Mouse (Mus musculus) Patski (cell line): ENCODE data around the gene Chp1. TPM values are rescaled to one million over a fixed set of nuclear protein-coding genes. Genes with fewer than 3 reads are reported as not detected.
"Not testable (repeated sequence)": the region's sequence is repeated elsewhere in the genome, so short reads cannot be mapped to it uniquely, and the experiment has no call there.

Source experiments
- ATAC-seq: fragments of 100-300 bp; one replicate; pipeline ENCODE4 v1.8.0; 2021
- CTCF ChIA-PET: fragments of 350-600 bp; sonication (Branson Sonifier 250); formaldehyde crosslinking; loops from one replicate; lab custom pipeline; 2022; ENCODE audit warnings: inconsistent platforms; lab: Charles Lee
- POLR2A ChIA-PET: fragments of 350-600 bp; sonication (Branson Sonifier 250); formaldehyde crosslinking; loops from one replicate; lab custom pipeline; 2022; ENCODE audit warnings: antibody characterized with exemption, inconsistent platforms; lab: Charles Lee
- DNase-seq: peaks from one replicate; pipeline ENCODE4 v3.0.0-alpha.2; 2011; ENCODE audit warnings: low read depth, low spot score
- H3K27me3 ChIP-seq: fragments of 371-371 bp; one replicate; pipeline ENCODE4 v1.5.1; 2021
- CTCF ChIP-seq: fragments of 100-300 bp; IDR thresholded peaks from one replicate; pipeline ENCODE4 v1.5.1; 2021
- in situ Hi-C: fragments of 300-500 bp; cut with MboI; formaldehyde crosslinking; loops from 3 replicates; pipeline ENCODE4 v1.11.1; 2018; ENCODE audit warnings: low pct_unique_long_range_greater_than_20kb, mixed read lengths
- polyA plus RNA-seq: library from polyadenylated mRNA; unstranded; gene quantifications from one replicate; pipeline ENCODE4 v1.2.3, GENCODE M21; 2021

Chp1 gene
- polyA plus RNA-seq, 1 experiment from 2014 or later = 114 TPM

DNA sequence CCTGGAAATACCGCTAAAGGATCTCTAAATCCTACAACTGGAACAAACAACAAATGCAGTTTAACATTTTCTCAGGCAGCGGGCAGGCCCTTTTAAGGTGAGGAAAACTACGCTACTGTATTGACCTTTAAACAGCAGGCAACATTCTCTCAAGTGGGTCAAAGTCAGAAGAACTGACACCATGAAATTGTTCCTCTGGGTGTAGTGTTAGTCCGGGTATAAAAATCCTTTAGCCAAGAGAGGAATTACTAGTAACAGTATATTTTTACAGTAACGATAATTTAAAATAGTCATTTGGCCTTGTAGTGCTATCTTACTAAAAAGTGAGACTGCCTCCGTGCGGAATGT is 46.2 kb downstream of the Chp1 start:
- ChIA-PET CTCF (interaction anchor here (1.0 to 3.1 kb wide), 3 partner anchors 45 to 52 kb away, joined by 3 to 11 read pairs (median 3); no protein-coding TSS in a partner anchor), POLR2A (interaction anchor here (3.2 kb wide), 1 partner anchor 46 kb away, joined by 15 read pairs; the partner anchor contains the start of genes Chp1 and Exd1)
- DNase-seq (no peak), ATAC-seq (no peak)
- in situ Hi-C loops = no loop called here
- no peaks in the 10 kb centered on the region for H3K27me3 ChIP-seq
- no peak for TF ChIP-seq CTCF

DNA sequence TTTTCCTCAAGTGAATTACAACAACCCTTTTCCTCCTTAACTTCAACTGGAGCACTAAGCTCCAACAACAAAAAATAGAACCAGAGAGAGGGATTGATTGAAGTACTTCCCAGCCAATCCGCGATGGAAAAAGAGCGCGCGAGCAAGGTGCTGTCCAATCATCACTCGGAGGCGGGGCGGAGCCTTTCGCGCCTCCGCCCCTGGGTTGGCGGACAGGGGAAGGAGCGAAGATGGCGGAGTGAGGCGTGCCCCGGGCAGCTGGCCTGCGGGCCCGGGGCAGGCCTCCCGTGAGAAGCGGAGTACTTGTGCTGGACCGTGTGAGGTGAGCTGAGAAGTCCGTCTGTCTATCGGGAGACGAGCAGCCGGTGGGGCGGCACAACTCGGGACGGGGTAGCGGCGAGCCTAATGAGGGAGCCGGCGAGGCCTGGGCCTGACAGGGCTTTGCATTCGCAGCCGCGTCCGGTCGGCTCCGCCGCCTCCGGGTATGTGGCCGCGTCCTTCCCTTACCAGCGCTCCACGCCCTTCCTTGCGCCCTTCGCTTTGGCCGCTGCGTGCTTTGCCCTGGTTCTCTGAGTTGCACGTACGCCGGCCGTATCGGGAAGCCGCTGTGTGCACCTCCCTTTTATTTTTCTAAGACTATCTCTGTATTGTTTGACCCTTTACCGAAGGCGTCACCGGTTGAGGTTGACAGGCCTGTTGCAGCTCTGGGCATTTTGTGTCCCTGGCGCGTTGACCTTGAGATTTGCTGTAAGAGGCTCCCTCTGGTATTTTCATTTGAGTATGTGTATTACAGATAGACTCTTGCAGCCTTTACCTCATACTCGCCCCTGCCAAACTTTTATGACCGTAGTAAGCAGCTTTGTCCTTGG is 46.9 kb downstream of the Chp1 start:
- in situ Hi-C loops = no loop called here
- CTCF ChIA-PET = interaction anchor here (1.0 to 3.1 kb wide), 4 partner anchors 45 to 53 kb away, joined by 3 to 11 read pairs (median 4); no protein-coding TSS in a partner anchor
- DNase-seq = peak; percentile 99
- peak; percentile 83 for ATAC-seq
- TF ChIP-seq CTCF = no peak
- POLR2A ChIA-PET = interaction anchor here (0.7 to 3.2 kb wide), 3 partner anchors 16 to 279 kb away, joined by 3 to 15 read pairs (median 3); partner anchors contain the start of genes Chp1 and Exd1
- no peaks in the 10 kb centered on the region for H3K27me3 ChIP-seq

DNA sequence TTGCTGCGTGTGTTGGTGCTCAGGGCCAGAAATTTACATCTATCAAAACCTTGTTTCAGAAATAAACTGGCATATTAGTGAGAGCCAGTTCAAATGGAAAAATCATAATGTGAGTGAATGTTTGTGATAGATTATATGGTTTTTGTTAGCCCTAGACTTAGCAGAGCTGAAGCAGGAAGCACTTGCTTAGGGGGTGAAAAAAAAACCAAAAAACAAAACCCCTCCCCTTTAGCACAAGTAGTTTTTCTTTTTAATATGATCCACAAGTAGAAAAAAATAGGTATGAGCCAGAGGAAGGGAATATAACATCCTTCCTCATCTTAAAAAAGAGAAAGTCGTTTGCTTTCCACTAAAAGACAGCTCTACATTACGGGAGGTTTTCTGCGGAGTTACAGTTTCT is 47.8 kb downstream of the Chp1 start:
- DNase-seq = no peak
- ATAC-seq = no peak
- in situ Hi-C loops = no loop called here
- ChIA-PET CTCF (interaction anchor here (1.0 to 3.1 kb wide), 3 partner anchors 49 to 71 kb away, joined by 3 to 11 read pairs (median 5); no protein-coding TSS in a partner anchor), POLR2A (interaction anchor here (0.7 to 3.2 kb wide), 3 partner anchors 15 to 280 kb away, joined by 3 to 15 read pairs (median 3); partner anchors contain the start of genes Chp1 and Exd1)
- no peaks in the 10 kb centered on the region for H3K27me3 ChIP-seq
- no peak for TF ChIP-seq CTCF

DNA sequence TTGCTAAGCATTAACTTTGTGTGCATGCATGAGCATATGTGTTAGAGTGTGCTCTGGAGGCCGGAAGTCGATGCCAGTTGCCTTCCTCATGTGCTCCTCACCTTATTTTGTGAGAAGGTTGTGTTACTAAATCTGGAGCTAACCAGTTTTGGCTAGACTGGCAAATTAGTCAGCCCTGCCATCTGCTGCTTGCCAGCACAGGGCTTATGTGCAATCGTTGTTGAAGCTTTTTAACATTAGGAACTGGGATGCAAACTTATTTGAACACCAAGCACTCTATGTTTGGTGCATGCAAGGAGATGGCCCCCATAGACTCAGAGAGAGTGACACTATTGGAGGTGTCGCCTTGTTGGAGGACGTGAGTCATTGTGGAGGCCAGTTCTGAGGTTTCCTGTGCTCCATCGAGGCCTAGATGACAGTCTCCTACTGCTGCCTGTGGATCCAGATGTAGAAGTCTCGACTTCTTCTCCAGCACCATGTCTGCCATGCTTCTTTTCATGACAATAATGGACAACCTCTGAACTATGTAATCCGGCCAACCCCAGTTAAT is 49.4 kb downstream of the Chp1 start:
- no peak for TF ChIP-seq CTCF
- no peaks in the 10 kb centered on the region for H3K27me3 ChIP-seq
- DNase-seq = no peak
- in situ Hi-C loops = no loop called here
- no peak for ATAC-seq
- ChIA-PET POLR2A (no interaction called here), CTCF (no interaction called here)

DNA sequence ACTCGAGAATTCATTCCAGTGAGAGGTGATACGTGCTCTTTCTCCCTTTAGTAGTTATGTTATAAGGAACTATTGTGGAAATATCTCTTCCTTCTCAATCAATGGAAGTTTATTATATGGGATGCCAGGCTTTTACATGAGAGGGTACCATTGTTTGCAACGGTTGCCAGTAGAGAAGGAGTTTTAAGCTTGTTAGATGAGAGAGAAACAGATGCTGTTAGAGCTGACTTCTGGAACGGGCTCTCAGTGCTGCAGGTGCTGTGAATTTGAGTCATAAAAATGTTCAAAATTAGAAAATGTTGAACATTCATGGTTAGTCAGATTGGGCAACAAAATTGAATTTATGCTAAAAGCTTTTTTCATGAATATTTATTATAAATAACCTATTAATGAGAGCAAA is 53.5 kb downstream of the Chp1 start:
- TF ChIP-seq CTCF = no peak
- ChIA-PET CTCF (no interaction called here), POLR2A (no interaction called here)
- DNase-seq (no peak), ATAC-seq (no peak)
- no peaks in the 10 kb centered on the region for H3K27me3 ChIP-seq
- in situ Hi-C loops = no loop called here

DNA sequence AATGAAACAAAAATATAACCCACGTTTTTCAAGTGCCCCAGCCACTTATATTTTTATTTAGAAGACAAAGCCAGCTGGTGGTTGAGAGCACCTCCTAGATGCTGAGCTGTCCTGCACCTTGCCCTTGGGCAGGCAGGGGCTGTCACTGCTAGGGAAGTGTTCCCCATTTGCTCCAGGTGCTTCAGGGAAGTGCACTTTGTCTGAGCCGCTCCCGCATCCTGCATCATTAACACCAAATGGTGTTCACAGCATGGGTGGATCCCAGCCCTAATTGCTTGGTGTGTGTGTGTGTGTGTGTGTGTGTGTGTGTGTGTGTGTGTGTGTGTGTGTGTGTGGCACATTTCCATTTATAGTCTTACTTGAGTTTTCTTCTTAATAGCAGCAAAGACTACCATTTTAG is 54.1 kb downstream of the Chp1 start:
- H3K27me3 ChIP-seq, CTCF ChIA-PET, ATAC-seq, DNase-seq, in situ Hi-C loops: not testable (repeated sequence)
- POLR2A ChIA-PET = interaction anchor here (0.6 kb wide), 1 partner anchor 79 kb away, joined by 3 read pairs; no protein-coding TSS in a partner anchor

DNA sequence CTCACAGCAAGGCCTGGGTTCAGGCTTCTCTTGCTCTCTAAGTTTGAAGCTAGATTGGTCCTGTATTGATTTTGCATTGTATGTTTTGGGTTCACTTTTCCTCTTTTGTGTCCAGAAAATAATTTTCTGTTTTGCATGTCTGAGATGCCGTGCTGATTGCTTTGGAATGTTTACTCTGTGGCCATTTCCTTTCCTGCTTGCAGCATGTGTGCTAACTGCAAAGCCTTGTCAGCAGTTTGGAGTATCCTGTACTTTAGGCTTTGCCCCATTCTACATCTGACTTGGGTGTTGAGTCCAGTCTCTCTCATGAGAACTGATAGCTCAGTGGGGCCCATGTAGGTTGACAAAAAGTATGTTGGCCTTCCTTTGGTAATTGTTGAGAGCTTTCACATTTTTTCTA is 55.0 kb downstream of the Chp1 start:
- no peaks in the 10 kb centered on the region for H3K27me3 ChIP-seq
- no peak for ATAC-seq
- POLR2A ChIA-PET = interaction anchor here (0.6 kb wide), 1 partner anchor 79 kb away, joined by 3 read pairs; no protein-coding TSS in a partner anchor
- CTCF ChIA-PET = no interaction called here
- in situ Hi-C loops = no loop called here
- no peak for DNase-seq
- no peak for TF ChIP-seq CTCF

DNA sequence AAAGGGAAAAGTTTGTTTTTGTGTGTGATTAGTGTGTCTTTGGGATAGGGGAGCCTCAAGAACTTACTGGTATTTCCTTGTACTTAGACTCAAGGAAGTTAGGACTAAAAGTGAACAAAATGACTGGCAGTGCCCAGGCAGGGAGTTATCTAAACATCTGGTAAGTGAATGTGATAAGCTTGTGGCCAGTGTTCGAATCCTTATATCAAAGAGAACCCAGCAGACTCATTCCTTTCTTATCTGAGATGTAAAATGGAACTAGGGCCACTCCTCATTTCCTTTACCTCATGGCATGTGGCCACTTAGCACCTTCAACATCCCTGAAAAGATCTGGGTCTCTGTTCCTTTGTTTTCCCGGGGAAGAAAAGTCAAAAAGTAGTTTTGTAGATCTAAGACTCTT is 56.4 kb downstream of the Chp1 start:
- in situ Hi-C loops = no loop called here

DNA sequence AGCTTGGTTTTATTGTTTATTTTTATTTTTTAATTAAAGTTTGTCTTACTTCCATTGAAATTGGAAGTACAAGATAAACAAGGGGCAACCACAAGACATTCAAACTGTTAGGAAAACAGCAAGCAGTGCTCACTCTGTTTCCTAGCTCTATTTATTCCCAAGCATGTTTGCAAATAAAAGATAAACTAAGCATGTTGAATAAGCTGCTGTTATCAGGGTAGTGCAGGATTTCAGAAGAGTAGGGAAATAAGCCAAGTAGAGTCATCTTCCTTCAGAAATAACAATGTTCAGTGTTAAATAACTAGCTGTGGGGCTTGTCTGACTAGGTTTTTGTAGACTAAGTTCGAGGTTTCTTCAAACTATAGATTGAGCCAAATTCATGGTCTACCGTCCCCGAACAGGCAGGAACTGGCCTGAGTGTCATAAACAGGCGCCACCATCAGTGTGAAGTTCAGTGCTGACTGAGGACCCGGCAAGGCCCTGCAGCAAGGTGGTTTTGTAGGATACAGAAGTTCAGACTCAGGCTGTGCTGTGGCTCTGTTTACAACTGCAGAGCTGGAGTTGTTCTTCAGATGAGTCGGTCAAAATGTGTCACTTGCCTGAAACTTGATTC is 58.0 kb downstream of the Chp1 start:
- in situ Hi-C loops = no loop called here
- ATAC-seq = no peak
- ChIA-PET POLR2A (interaction anchor here (1.1 kb wide), 1 partner anchor 30 kb away, joined by 3 read pairs; no protein-coding TSS in a partner anchor), CTCF (no interaction called here)
- TF ChIP-seq CTCF = no peak
- no peak for DNase-seq
- H3K27me3 ChIP-seq = no peaks in the 10 kb centered on the region

More for the DNA sequence above, 56.4 kb downstream of the Chp1 start:
- ChIA-PET POLR2A (interaction anchor here (0.6 kb wide), 1 partner anchor 105 kb away, joined by 3 read pairs; no protein-coding TSS in a partner anchor), CTCF (no interaction called here)
- ATAC-seq (no peak), DNase-seq (no peak)
- H3K27me3 ChIP-seq = no peaks in the 10 kb centered on the region
- TF ChIP-seq CTCF = no peak

DNA sequence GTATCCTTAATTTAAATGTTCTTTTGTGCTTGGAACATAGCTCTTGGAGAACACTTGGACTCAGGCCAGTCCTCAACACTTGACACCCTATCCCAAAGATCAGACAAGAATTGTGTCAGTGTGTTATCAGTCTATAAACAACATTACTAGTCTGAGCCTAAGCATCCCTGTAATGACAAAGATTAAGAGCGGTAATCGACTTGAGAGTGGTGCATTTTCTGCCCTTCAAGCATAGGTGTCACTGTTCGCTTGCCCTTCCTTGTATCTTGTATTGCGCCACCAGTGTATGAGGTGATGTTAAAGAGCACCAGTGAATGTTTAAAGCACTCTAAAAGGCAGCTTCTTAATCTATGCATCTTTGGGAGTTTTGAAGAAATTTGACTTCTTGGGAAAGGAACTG is 59.5 kb downstream of the Chp1 start:
- ChIA-PET POLR2A (no interaction called here), CTCF (no interaction called here)
- no peaks in the 10 kb centered on the region for H3K27me3 ChIP-seq
- in situ Hi-C loops = no loop called here
- ATAC-seq (no peak), DNase-seq (no peak)
- TF ChIP-seq CTCF = peak; percentile 10
